Mouse (Mus musculus) hindbrain, embryonic 13.5 days (tissue): ENCODE results near the gene Ispd. TPM values are rescaled to one million over a fixed set of nuclear protein-coding genes. Genes with fewer than 3 reads are reported as not detected.

Experiments used
- ATAC-seq: fragments of 200-750 bp; cut with Nextera tagmentation; 2 replicates; pipeline ENCODE4 v1.8.0; 2017; ENCODE audit warnings: moderate TSS enrichment; ENCODE audit not compliant: low FRiP score
- H3K27ac ChIP-seq: fragments of 300-500 bp; sonication (generic); 2 replicates; pipeline ENCODE4 v1.5.1; 2015; ENCODE audit warnings: inconsistent platforms, mild to moderate bottlenecking, moderate library complexity
- H3K27me3 ChIP-seq: fragments of 300-500 bp; sonication (generic); 2 replicates; pipeline ENCODE4 v1.6.1; 2015; ENCODE audit warnings: mild to moderate bottlenecking, inconsistent platforms
- H3K36me3 ChIP-seq: fragments of 300-500 bp; sonication (generic); 2 replicates; pipeline ENCODE4 v1.6.1; 2015; ENCODE audit warnings: mild to moderate bottlenecking, inconsistent platforms
- H3K4me1 ChIP-seq: fragments of 300-500 bp; sonication (generic); replicated peaks from 2 replicates; pipeline ENCODE4 v1.6.1; 2015; ENCODE audit warnings: inconsistent platforms
- H3K4me2 ChIP-seq: fragments of 300-500 bp; sonication (generic); 2 replicates; pipeline ENCODE4 v1.6.1; 2015; ENCODE audit warnings: inconsistent platforms, mild to moderate bottlenecking, moderate library complexity
- H3K4me3 ChIP-seq: fragments of 300-500 bp; sonication (generic); 2 replicates; pipeline ENCODE4 v1.5.1; 2015; ENCODE audit warnings: mild to moderate bottlenecking, inconsistent platforms
- H3K9ac ChIP-seq: fragments of 300-500 bp; sonication (generic); 2 replicates; pipeline ENCODE4 v1.6.1; 2015; ENCODE audit warnings: mild to moderate bottlenecking, inconsistent platforms
- H3K9me3 ChIP-seq: fragments of 300-500 bp; sonication (generic); 2 replicates; pipeline ENCODE4 v1.6.1; 2016; ENCODE audit warnings: inconsistent platforms
- WGBS: fragments of 180-500 bp; shearing (Covaris S2); methylation state at CpG from one replicate; pipeline ENCODE4 v1.1.7; 2015; 5-methylcytosine and 5-hydroxymethylcytosine counted together
- polyA plus RNA-seq: library from polyadenylated mRNA; unstranded; fragments of >200 nt; fragmentation: Nextera tagmentation; extraction: Ambion mirVana; gene quantifications from 2 replicates; pipeline ENCODE4 v1.2.1, GENCODE M21; 2015

The Ispd gene
- polyA plus RNA-seq, 1 experiment from 2014 or later, result 12.6 TPM

DNA sequence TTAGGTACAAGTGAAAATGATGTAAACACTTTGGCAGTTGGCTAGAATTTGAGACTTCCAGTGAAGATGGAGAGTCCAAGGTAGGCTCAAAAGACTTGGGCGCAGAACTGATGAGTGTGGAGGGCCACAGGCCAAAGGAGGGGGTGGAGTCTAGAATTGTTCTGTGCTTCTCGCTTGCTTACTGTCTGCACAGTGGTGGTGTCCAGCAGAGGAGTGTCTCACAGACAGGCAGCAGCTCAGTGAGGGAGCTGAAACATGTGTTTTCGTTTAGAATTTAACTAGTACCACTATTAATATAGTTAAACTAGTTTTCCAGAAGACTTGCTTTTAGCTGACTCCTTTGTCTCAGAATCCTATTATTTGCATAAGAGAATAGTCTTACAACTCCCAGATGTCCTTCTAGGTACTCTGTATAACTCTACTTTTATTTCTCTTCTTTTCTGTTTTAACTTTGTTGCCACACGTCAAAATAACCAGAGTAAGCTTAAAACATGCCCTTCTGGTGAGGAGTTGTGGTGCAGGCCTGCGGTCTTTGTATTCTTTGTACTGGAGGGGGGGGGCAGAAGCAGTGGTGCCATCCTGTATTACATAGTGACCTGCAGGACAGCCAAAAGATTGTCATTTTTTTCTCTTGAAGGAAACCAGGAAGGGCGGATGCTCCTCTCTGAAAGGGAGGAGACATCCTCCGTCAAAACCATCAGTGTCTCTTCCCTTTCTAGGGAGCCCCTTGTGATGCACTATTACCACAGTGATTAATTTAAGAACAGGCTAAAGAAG is 240.9 kb downstream of the Ispd start:
- no peaks in the 10 kb centered on the region for H3K27me3 ChIP-seq
- no peaks in the 10 kb centered on the region for H3K9me3 ChIP-seq
- H3K9ac ChIP-seq, result no peak overlapping the region
- no peaks in the 10 kb centered on the region for H3K36me3 ChIP-seq
- no peak for ATAC-seq
- no peak overlapping the region for H3K27ac ChIP-seq
- WGBS, result 76% methylated on average over 7 of the region's 7 CpGs
- H3K4me3 ChIP-seq, result no peak overlapping the region
- H3K4me1 ChIP-seq, result no peaks in the 10 kb centered on the region
- no peak overlapping the region for H3K4me2 ChIP-seq

GRCm38 (mm10) chr12:36627204-36627603 is 246.0 kb downstream of the Ispd start:
- ATAC-seq, result no peak
- Histone ChIP-seq H3K9me3 (no peaks in the 10 kb centered on the region), H3K36me3 (no peaks in the 10 kb centered on the region), H3K4me2 (no peak overlapping the region), H3K4me3 (no peak overlapping the region), H3K4me1 (no peaks in the 10 kb centered on the region), H3K27ac (no peak overlapping the region), H3K27me3 (no peaks in the 10 kb centered on the region), H3K9ac (no peak overlapping the region)

DNA sequence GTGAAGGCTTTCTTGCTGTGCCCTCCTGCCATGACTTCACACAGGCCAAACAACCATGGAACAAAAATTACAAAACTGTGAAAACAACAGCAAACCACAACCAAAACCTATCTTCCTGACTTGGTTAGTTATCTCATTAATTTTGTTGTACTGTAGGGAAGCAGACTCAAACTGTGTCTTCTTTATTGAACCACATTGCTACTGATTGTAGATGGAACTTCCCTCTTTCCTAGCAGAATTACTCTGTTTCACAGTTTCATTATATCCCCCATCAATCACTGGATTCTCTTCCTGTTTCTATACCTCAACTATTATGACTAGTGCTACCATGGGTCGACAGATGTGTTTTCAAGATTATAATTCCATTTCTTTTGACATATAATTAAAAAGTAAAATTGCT is 251.2 kb downstream of the Ispd start:
- H3K9me3 ChIP-seq, result no peaks in the 10 kb centered on the region
- no peak for ATAC-seq
- 89% methylated on average over 1 of the region's 1 CpGs for WGBS

GRCm38 (mm10) chr12:36647514-36647913 is 266.3 kb downstream of the Ispd start:
- 90% methylated on average over 4 of the region's 4 CpGs for WGBS

More for the DNA sequence above, 251.2 kb downstream of the Ispd start:
- Histone ChIP-seq H3K27me3 (no peaks in the 10 kb centered on the region), H3K4me3 (no peak overlapping the region), H3K4me1 (no peaks in the 10 kb centered on the region), H3K36me3 (no peaks in the 10 kb centered on the region), H3K27ac (no peak overlapping the region), H3K4me2 (no peak overlapping the region), H3K9ac (no peak overlapping the region)

DNA sequence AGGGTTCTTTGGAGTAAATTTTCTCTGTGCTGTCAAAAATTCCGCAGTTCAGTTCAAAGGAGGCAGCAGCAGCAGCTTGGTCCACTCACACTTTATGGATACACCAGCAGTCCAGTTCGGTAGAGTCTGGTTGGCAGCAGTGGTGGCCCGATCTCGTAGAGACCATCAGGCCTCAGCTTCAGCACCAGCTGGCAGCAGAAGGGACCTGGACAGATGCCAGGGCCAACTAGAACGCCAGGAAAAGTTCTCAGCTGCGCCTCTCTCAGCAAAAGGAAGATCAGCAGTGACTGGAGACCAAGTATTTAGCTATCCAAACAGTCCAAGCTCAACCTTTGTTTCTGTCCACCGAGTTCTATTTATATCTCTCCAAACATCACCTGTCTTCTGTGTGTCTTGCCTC is 281.2 kb downstream of the Ispd start:
- Histone ChIP-seq H3K4me2 (no peak overlapping the region), H3K4me1 (peaks cover 7% of the 10 kb centered on the region; the same call in 1 of the 2 replicates), H3K36me3 (no peaks in the 10 kb centered on the region), H3K27ac (no peak overlapping the region), H3K27me3 (no peaks in the 10 kb centered on the region), H3K9me3 (no peaks in the 10 kb centered on the region), H3K4me3 (no peak overlapping the region), H3K9ac (no peak overlapping the region)
- WGBS, result 75% methylated on average over 7 of the region's 7 CpGs
- no peak for ATAC-seq

More at GRCm38 (mm10) chr12:36647514-36647913, 266.3 kb downstream of the Ispd start:
- ATAC-seq, result no peak
- no peak overlapping the region for H3K9ac ChIP-seq
- H3K9me3 ChIP-seq, result no peaks in the 10 kb centered on the region
- no peak overlapping the region for H3K27ac ChIP-seq
- no peak overlapping the region for H3K4me3 ChIP-seq
- no peaks in the 10 kb centered on the region for H3K27me3 ChIP-seq
- no peak overlapping the region for H3K4me2 ChIP-seq
- no peaks in the 10 kb centered on the region for H3K4me1 ChIP-seq
- H3K36me3 ChIP-seq, result no peaks in the 10 kb centered on the region

DNA sequence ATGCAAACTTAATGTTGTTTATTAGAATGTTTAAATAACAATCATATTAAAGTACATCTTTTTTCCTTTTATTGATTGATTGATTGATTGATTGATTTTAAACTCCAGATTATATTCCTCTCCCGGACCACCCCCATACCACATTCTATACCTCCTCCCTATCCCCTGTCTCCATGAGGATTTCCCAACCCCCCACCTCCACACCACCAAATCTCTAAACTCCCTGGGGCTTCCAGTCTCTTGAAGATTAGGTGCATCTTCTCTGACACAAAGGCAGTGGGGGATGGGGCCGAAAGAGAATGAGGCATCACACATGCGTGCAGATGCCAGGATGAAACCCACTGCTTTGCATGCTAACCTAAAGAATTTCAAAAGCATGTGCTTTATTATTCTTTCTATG is 283.5 kb downstream of the Ispd start:
- Histone ChIP-seq H3K27ac (no peak overlapping the region), H3K27me3 (no peaks in the 10 kb centered on the region), H3K4me1 (peaks cover 7% of the 10 kb centered on the region; the same call in 1 of the 2 replicates), H3K36me3 (no peaks in the 10 kb centered on the region), H3K4me3 (no peak overlapping the region), H3K9ac (no peak overlapping the region), H3K9me3 (no peaks in the 10 kb centered on the region), H3K4me2 (no peak overlapping the region)
- no peak for ATAC-seq
- 61% methylated on average over 3 of the region's 3 CpGs for WGBS

GRCm38 (mm10) chr12:36666771-36667170 is 285.5 kb downstream of the Ispd start:
- no peak for ATAC-seq
- no peak overlapping the region for H3K4me3 ChIP-seq
- 0 out of 2 replicates have a peak overlapping the region, but pooled peaks have one; percentile 39 for H3K9ac ChIP-seq
- H3K4me2 ChIP-seq, result 0 out of 2 replicates have a peak overlapping the region, but pooled peaks have one; percentile 10
- H3K27me3 ChIP-seq, result no peaks in the 10 kb centered on the region
- H3K36me3 ChIP-seq, result no peaks in the 10 kb centered on the region
- H3K9me3 ChIP-seq, result no peaks in the 10 kb centered on the region
- H3K27ac ChIP-seq, result peak overlapping the region; percentile 61; the same call in 1 of the 2 replicates
- H3K4me1 ChIP-seq, result peaks cover 9% of the 10 kb centered on the region; the same call in 1 of the 2 replicates
- 29% methylated on average over 6 of the region's 6 CpGs for WGBS

DNA sequence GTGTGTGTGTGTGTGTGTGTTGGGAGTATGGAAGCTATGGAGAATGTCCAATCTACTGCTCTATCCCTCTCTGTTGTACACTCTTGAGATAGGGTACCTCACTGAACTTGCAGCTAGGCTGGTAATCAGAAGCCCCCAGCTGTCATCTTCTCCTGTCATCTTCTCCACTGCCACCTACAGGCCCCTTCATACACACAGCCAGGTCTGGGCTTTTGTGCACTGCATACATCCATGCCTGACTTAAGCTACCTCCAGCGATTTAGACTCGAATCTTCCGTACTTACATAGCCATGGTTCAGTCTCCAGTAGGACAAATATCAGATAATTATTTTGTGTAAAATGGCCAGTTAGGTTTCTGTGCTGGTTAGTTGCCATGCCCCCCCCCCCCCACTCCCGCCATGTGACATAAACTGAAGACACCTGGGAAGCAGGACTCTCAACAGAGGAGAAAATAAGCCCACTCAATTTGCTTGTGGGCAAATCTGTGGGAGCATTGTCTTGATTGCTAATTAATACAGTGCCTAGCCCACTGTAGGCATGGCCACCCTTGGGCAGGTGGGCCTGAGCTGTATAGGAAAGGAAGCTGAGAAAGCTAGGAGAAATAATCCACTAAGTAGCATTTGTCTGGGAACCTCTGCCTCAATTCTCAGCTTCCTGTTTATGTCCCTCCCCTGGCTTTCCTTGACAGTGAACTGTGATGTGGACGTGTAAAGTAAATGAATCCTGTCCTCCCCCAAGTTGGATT is 289.1 kb downstream of the Ispd start:
- ATAC-seq, result peak; percentile 57; the same call in 1 of the 2 replicates
- Histone ChIP-seq H3K9ac (no peak overlapping the region), H3K36me3 (no peaks in the 10 kb centered on the region), H3K4me3 (no peak overlapping the region), H3K4me2 (no peak overlapping the region), H3K27me3 (no peaks in the 10 kb centered on the region), H3K27ac (no peak overlapping the region), H3K9me3 (no peaks in the 10 kb centered on the region), H3K4me1 (peaks cover 9% of the 10 kb centered on the region; the same call in 1 of the 2 replicates)
- 83% methylated on average over 5 of the region's 5 CpGs for WGBS

- Histone ChIP-seq H3K4me2 (no peak overlapping the region), H3K4me3 (no peak overlapping the region), H3K4me1 (peaks cover 9% of the 10 kb centered on the region; the same call in 1 of the 2 replicates), H3K27me3 (no peaks in the 10 kb centered on the region), H3K36me3 (no peaks in the 10 kb centered on the region), H3K9ac (no peak overlapping the region), H3K27ac (no peak overlapping the region), H3K9me3 (no peaks in the 10 kb centered on the region)
- ATAC-seq, result peak; percentile 69; the same call in 1 of the 2 replicates
- WGBS, result 40% methylated on average over 10 of the region's 10 CpGs
Measured at GRCm38 (mm10) chr12:36670915-36671579, 289.8 kb downstream of the Ispd start.

GRCm38 (mm10) chr12:36674481-36674880 is 293.2 kb downstream of the Ispd start:
- no peak for ATAC-seq
- no peaks in the 10 kb centered on the region for H3K36me3 ChIP-seq
- WGBS, result 54% methylated on average over 2 of the region's 2 CpGs
- H3K9me3 ChIP-seq, result no peaks in the 10 kb centered on the region
- H3K4me1 ChIP-seq, result 0 out of 2 replicates have a peak, but pooled peaks cover 2% of the 10 kb centered on the region
- H3K9ac ChIP-seq, result no peak overlapping the region
- H3K4me3 ChIP-seq, result no peak overlapping the region
- no peak overlapping the region for H3K4me2 ChIP-seq
- no peak overlapping the region for H3K27ac ChIP-seq
- H3K27me3 ChIP-seq, result no peaks in the 10 kb centered on the region

DNA sequence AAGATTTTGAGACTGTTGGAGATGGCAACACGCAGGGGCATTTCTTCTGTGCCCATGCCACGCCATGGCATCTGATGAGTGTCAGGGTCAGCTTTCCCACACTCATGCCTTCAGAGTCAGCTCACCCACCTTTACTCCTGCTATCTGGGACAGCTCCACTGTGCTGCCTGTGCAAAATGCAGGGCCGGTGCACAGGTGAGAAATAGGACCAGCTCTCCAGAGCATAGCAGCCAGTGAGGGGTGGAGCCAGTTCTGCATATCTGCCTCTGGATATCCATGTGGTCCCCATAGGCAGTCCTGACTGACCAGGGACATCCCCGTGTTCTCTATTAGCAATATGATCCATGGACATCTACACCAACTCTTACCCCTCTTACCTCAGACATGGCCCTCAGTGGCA is 297.0 kb downstream of the Ispd start:
- Histone ChIP-seq H3K4me2 (no peak overlapping the region), H3K4me3 (no peak overlapping the region), H3K27me3 (no peaks in the 10 kb centered on the region), H3K27ac (no peak overlapping the region), H3K36me3 (no peaks in the 10 kb centered on the region), H3K4me1 (no peaks in the 10 kb centered on the region), H3K9me3 (no peaks in the 10 kb centered on the region), H3K9ac (no peak overlapping the region)
- ATAC-seq, result no peak
- WGBS, result 93% methylated on average over 4 of the region's 4 CpGs

GRCm38 (mm10) chr12:36680883-36681505 is 299.7 kb downstream of the Ispd start:
- no peaks in the 10 kb centered on the region for H3K9me3 ChIP-seq
- no peak overlapping the region for H3K4me2 ChIP-seq
- no peaks in the 10 kb centered on the region for H3K27me3 ChIP-seq
- H3K36me3 ChIP-seq, result no peaks in the 10 kb centered on the region
- no peak overlapping the region for H3K4me3 ChIP-seq
- H3K27ac ChIP-seq, result no peak overlapping the region
- WGBS, result 40% methylated on average over 2 of the region's 2 CpGs
- peak; percentile 72; the same call in 1 of the 2 replicates for ATAC-seq
- no peaks in the 10 kb centered on the region for H3K4me1 ChIP-seq
- no peak overlapping the region for H3K9ac ChIP-seq
